Mouse (Mus musculus) heart, embryonic 16.5 days (tissue): ENCODE measurements around the gene Gm45213. TPM values are rescaled to one million over a fixed set of nuclear protein-coding genes. Genes with fewer than 3 reads are reported as not detected.
"Not testable (repeated sequence)": the region's sequence is repeated elsewhere in the genome, so short reads cannot be mapped to it uniquely, and the experiment has no call there.

Experiments used
- ATAC-seq: fragments of 200-750 bp; cut with Nextera tagmentation; replicated peaks from 2 replicates; pipeline ENCODE4 v1.8.0; 2017; ENCODE audit warnings: moderate number of reproducible peaks; ENCODE audit not compliant: insufficient read depth, low FRiP score; ENCODE audit errors: extremely low read depth
- H3K27ac ChIP-seq: fragments of 300-500 bp; sonication (generic); 2 replicates; pipeline ENCODE4 v1.5.1; 2014; ENCODE audit warnings: mild to moderate bottlenecking, low read length, control low read depth, moderate library complexity
- H3K27me3 ChIP-seq: fragments of 300-500 bp; sonication (generic); 2 replicates; pipeline ENCODE4 v1.6.1; 2014; ENCODE audit warnings: low read length, mixed read lengths; ENCODE audit not compliant: control insufficient read depth, insufficient read depth
- H3K36me3 ChIP-seq: fragments of 300-500 bp; sonication (generic); 2 replicates; pipeline ENCODE4 v1.6.1; 2014; ENCODE audit not compliant: control insufficient read depth, insufficient read depth
- H3K4me1 ChIP-seq: fragments of 300-500 bp; sonication (generic); 2 replicates; pipeline ENCODE4 v1.6.1; 2014; ENCODE audit warnings: low read length, mixed read lengths; ENCODE audit not compliant: control insufficient read depth, insufficient read depth
- H3K4me2 ChIP-seq: fragments of 300-500 bp; sonication (generic); 2 replicates; pipeline ENCODE4 v1.6.1; 2014; ENCODE audit warnings: low read depth, mild to moderate bottlenecking, control low read depth, low read length
- H3K4me3 ChIP-seq: fragments of 300-500 bp; sonication (generic); 2 replicates; pipeline ENCODE4 v1.5.1; 2014; ENCODE audit warnings: mild to moderate bottlenecking, control low read depth, low read length
- H3K9ac ChIP-seq: fragments of 300-500 bp; sonication (generic); 2 replicates; pipeline ENCODE4 v1.6.1; 2014; ENCODE audit warnings: low read length, control low read depth
- H3K9me3 ChIP-seq: fragments of 300-500 bp; sonication (generic); replicated peaks from 2 replicates; pipeline ENCODE4 v1.6.1; 2016; ENCODE audit warnings: low read length; ENCODE audit not compliant: control insufficient read depth
- WGBS: fragments of 180-500 bp; shearing (Covaris S2); extraction: QIAGEN DNeasy Blood & Tissue Kit; methylation state at CpG from one replicate; pipeline ENCODE4 v1.1.7; 2014; 5-methylcytosine and 5-hydroxymethylcytosine counted together
- polyA plus RNA-seq: library from polyadenylated mRNA; unstranded; fragments of >200 nt; fragmentation: Nextera tagmentation; extraction: Ambion mirVana; gene quantifications from 2 replicates; pipeline ENCODE4 v1.2.1, GENCODE M21; 2015

The Gm45213 gene
- polyA plus RNA-seq, 1 experiment from 2014 or later, result not detected

GRCm38 (mm10) chr7:66046921-66047918 is 3.8 kb downstream of the Gm45213 start:
- H3K27me3 ChIP-seq, result peaks cover 7% of the 10 kb centered on the region; the same call in 1 of the 2 replicates

GRCm38 (mm10) chr7:66047975-66048374 is 4.6 kb downstream of the Gm45213 start:
- Histone ChIP-seq H3K27me3 (peaks cover 7% of the 10 kb centered on the region; the same call in 1 of the 2 replicates), H3K9ac (no peak overlapping the region)
- 72% methylated on average over 4 of the region's 4 CpGs for WGBS

More at GRCm38 (mm10) chr7:66046921-66047918, 3.8 kb downstream of the Gm45213 start:
- Histone ChIP-seq H3K4me2 (no peak overlapping the region), H3K27ac (no peak overlapping the region), H3K9me3 (no peaks in the 10 kb centered on the region), H3K36me3 (no peaks in the 10 kb centered on the region), H3K4me1 (no peaks in the 10 kb centered on the region), H3K4me3 (no peak overlapping the region), H3K9ac (no peak overlapping the region)
- ATAC-seq, result no peak
- 57% methylated on average over 17 of the region's 17 CpGs for WGBS

DNA sequence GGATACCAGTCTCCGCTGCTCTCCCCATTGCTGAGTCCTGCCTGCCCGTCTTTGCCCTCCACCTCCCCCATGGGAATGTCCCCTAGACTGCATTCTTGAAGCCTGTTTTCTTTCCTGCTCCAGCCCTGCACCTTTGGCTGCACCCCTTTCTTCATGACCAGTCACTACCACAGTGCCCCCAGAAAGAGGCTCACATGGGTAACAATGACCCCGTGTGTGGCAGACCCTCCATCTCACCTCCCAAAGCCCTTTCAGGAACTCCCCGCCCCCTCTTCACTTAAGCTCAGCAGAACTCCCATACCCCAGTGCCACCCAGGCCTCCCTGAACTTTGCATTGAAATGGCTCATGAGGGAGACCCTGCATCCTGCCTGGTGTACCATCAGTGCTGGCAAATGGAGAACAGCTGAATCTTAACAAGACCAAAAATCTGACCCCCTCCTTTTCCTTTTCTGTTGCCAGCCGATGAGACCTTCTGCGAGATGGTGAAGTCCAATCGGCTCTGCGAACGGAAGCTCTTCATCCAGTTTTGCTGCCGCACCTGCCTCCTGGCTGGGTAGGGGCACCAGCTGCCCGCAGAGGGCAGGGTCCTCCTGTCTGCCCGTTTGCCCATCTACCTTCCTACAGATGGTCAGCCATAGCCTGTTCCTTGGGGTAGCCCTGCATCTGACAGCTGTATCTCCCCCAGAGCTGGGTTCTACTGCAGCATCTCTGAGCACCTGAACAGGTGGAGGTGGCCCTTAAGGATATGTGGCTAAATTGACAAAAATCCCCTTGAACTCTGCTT is 5.2 kb downstream of the Gm45213 start:
- no peak overlapping the region for H3K4me3 ChIP-seq
- H3K27ac ChIP-seq, result no peak overlapping the region
- no peak for ATAC-seq
- 84% methylated on average over 12 of the region's 12 CpGs for WGBS
- peaks cover 7% of the 10 kb centered on the region; the same call in 1 of the 2 replicates for H3K27me3 ChIP-seq
- no peaks in the 10 kb centered on the region for H3K4me1 ChIP-seq
- H3K9me3 ChIP-seq, result 0 out of 2 replicates have a peak, but pooled peaks cover 3% of the 10 kb centered on the region
- H3K4me2 ChIP-seq, result no peak overlapping the region
- H3K36me3 ChIP-seq, result no peaks in the 10 kb centered on the region
- no peak overlapping the region for H3K9ac ChIP-seq

More at GRCm38 (mm10) chr7:66047975-66048374, 4.6 kb downstream of the Gm45213 start:
- Histone ChIP-seq H3K36me3 (no peaks in the 10 kb centered on the region), H3K4me3 (no peak overlapping the region), H3K4me1 (no peaks in the 10 kb centered on the region), H3K9me3 (0 out of 2 replicates have a peak, but pooled peaks cover 3% of the 10 kb centered on the region), H3K4me2 (no peak overlapping the region), H3K27ac (no peak overlapping the region)
- no peak for ATAC-seq

DNA sequence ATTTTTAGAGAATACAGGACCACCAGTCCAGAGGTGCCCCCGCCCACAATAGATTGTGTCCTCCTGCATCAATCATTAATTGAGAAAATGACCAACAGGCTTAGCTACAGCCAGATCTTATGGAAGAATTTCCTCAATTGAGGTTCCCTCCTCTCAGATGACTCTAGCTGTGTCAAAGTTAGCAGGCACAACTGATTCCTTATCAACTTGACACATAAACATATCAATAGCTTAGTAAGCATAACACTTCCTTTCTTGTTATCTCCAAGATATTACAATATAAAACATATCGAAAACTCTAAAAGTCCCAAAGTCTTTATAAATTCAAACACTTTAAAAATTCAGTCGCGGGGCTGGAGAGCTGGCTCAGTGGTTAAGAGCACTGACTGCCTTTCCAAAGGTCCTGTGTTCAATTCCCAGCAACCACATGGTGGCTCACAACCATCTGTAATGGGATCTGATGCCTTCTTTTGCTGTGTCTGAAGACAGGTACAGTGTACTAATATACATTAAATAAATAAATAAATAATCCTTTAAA is 10.6 kb downstream of the Gm45213 start:
- WGBS, result 81% methylated on average over 4 of the region's 4 CpGs
- Histone ChIP-seq H3K27ac (no peak overlapping the region), H3K4me2 (no peak overlapping the region), H3K9ac (no peak overlapping the region), H3K9me3 (0 out of 2 replicates have a peak, but pooled peaks cover 3% of the 10 kb centered on the region), H3K4me1 (no peaks in the 10 kb centered on the region), H3K36me3 (no peaks in the 10 kb centered on the region), H3K27me3 (no peaks in the 10 kb centered on the region; the same call in 1 of the 2 replicates), H3K4me3 (no peak overlapping the region)
- no peak for ATAC-seq

GRCm38 (mm10) chr7:66055356-66055755 is 12.0 kb downstream of the Gm45213 start:
- 10% methylated on average over 2 of the region's 2 CpGs for WGBS
- H3K4me1 ChIP-seq, result not testable (repeated sequence)

DNA sequence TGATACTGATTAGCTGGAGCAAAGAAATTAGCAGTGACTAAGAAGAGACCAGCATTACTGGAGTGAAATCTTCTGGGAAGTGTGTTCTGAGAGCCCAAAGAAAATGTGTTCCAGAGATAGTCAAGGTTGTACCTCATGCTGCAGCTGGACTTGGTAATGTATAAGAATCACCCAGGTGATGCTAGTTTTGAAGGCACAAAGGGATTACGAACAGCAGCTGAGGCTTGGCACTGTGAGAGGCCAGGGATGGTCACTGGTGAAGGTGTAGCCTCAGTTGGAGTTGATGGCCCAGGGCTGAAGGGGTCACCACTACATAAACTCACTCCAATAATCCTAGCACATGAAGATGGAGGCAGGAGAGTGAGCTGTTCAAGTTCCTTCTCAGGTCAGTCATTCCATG is 15.3 kb downstream of the Gm45213 start, which contains the start of gene Snrpa1:
Snrpa1 (plus strand) TSS at position 301 of the 400 bp plus-strand sequence.
- Histone ChIP-seq H3K27me3 (no peaks in the 10 kb centered on the region; the same call in 1 of the 2 replicates), H3K9ac (peak within 1 kb of the TSS; percentile 99), H3K27ac (peak within 1 kb of the TSS; percentile 56; the same call in 1 of the 2 replicates), H3K36me3 (peaks cover 8% of the 10 kb centered on the region), H3K4me1 (peaks cover 15% of the 10 kb centered on the region), H3K4me3 (peak within 1 kb of the TSS; percentile 100), H3K9me3 (no peaks in the 10 kb centered on the region), H3K4me2 (peak within 1 kb of the TSS; percentile 83)
- WGBS, result 66% methylated on average over 1 of the region's 1 CpGs
- ATAC-seq, result no peak

More at GRCm38 (mm10) chr7:66055356-66055755, 12.0 kb downstream of the Gm45213 start:
- not testable (repeated sequence) for H3K27ac ChIP-seq, ATAC-seq, H3K4me3 ChIP-seq, H3K36me3 ChIP-seq, H3K4me2 ChIP-seq, H3K27me3 ChIP-seq, H3K9ac ChIP-seq, H3K9me3 ChIP-seq

DNA sequence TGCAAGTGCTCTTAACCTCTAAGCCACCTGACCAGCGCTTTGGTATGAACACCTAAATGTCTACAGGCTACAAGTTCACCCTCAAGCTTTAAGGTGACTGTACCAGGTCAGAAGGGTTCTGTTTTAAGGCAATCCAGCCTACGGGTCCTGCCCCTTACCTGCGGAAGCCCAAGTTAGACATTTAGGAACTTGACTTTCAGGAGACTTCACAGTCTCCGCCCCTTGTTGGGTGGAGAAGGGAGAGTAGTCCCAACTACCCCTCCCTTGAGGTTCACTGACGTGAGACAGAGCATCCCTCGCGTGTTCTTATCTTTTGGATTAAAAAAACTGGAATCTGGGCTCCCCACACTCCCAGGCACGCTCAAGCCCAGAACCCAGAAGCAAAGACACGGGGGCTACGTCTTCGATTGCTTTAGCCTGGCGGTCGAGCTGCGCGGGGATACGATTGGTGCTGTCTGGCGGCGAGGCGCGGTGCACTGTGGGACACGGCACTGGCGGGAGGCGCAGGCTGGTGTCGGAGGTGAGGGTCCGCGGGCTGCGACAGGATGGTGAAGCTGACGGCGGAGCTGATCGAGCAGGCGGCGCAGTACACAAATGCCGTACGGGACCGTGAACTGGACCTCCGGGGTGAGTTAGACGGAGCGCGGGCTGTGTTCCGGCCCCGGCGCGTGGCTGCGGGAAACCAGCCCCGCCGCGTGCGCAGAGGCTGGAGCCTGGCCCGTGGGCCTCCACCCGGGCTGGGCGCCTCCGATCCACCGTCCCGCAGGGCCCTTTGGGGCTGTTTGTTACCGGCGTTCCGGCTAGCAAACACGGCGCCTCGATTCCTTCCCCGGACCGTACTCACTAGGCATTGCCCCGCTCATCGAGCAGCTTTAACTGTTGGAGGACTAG is 16.9 kb downstream of the Gm45213 start:
- Histone ChIP-seq H3K9ac (peak overlapping the region; percentile 99), H3K4me3 (peak overlapping the region; percentile 100), H3K4me1 (peaks cover 15% of the 10 kb centered on the region), H3K36me3 (peaks cover 8% of the 10 kb centered on the region), H3K27me3 (no peaks in the 10 kb centered on the region; the same call in 1 of the 2 replicates), H3K4me2 (peak overlapping the region; percentile 83), H3K27ac (peak overlapping the region; percentile 77), H3K9me3 (no peaks in the 10 kb centered on the region)
- peak; percentile 90 for ATAC-seq
- under 1% methylated on average over 64 of the region's 64 CpGs for WGBS

- no peak overlapping the region for H3K27ac ChIP-seq
- H3K4me3 ChIP-seq, result peak overlapping the region; percentile 100
- H3K36me3 ChIP-seq, result peaks cover 12% of the 10 kb centered on the region
- H3K4me2 ChIP-seq, result peak overlapping the region; percentile 83
- H3K27me3 ChIP-seq, result no peaks in the 10 kb centered on the region; the same call in 1 of the 2 replicates
- no peaks in the 10 kb centered on the region for H3K9me3 ChIP-seq
- H3K4me1 ChIP-seq, result peaks cover 15% of the 10 kb centered on the region
- WGBS, result under 1% methylated on average over 14 of the region's 14 CpGs
- H3K9ac ChIP-seq, result peak overlapping the region; percentile 99
- ATAC-seq, result no peak
These were observed 17.7 kb downstream of the Gm45213 start for GRCm38 (mm10) chr7:66061057-66061456.
